Mouse (Mus musculus) gastrocnemius, postnatal 36 days (tissue): ENCODE measurements around the gene Slc39a11. TPM values are rescaled to one million over a fixed set of nuclear protein-coding genes. Genes with fewer than 3 reads are reported as not detected.

Experiments
- DNase-seq, 2 experiments: peaks; one replicate each; pipeline ENCODE4 v3.0.0; 2022
- intact Hi-C: fragments of 180-260 bp; cut with DNase I; formaldehyde crosslinking; loops from one replicate; pipeline ENCODE4 v1.15.1; 2025
- total RNA-seq, 2 experiments: library from RNA; stranded (reverse); gene quantifications; 2 replicates each; pipeline ENCODE4 v1.2.3; 2021

Gene Slc39a11
- total RNA-seq, 2 experiments from 2014 or later: 2.4 to 2.8 TPM

DNA sequence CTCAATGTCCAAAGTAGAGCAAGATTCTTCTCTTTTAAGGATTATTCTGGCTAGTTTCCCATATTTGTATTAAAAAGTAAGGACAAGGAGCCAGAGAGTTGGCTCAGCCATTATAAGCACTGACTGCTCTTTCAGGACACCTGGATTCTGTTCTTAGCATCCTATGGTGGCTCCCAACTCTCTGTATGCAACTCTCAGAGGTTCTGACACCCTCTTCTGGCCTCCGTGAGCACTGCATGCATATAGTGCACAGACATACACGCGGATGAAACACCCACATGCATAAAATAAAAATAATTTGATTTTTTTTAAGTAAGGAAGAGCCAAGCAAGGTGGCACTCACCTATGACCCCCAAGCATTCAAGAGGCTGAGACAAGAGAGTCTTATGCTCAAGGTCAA is 4.7 kb downstream of the Slc39a11 start:
- no peak for DNase-seq
- intact Hi-C loops: loop anchor here (5.0 kb wide), 1 partner anchor 37 kb away; the partner anchor contains the start of genes D11Wsu47e and Fam104a

DNA sequence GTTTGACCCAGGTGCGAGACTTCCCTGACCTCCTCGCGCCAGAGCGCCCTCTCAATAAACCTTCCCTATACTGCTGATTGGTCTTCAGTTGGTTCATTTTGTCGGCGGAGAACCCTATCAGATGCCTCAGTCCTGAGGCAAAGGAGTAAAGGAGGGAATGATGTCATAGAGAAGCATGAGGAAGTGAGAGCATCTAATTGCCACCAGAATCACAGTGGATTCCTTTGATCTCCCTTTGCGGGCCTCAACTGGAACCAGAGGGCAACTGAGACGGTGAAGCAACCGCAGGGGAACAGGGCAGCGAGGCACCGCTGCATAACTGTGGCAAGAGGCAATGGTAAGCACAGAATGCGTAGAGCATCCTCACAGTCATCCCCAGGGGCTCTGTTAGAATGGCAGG is 11.2 kb downstream of the Slc39a11 start:
- intact Hi-C loops: no loop called here
- no peak for DNase-seq

DNA sequence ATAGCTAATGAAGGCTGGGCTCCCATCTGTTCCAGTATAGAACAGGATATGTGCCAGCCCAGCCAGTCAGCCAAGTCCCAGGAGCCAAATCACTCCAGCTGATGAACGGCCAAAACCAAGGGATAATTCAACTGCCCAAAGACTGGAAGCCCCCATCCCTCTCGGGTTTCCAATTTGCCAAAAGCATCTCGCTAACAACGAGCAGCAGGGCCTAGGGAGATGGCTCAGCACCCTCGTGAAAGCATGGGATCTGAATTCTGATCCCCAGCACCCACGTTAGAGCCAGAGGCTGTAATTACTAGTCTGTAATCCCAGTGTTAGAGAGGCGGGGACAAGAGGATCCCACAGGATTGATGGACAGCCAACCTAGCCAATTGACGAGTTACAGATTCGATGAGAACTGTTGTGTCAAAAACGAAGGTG is 15.2 kb downstream of the Slc39a11 start:
- peak in 1 of 2 experiments; percentile 2 for DNase-seq
- intact Hi-C loops: no loop called here

DNA sequence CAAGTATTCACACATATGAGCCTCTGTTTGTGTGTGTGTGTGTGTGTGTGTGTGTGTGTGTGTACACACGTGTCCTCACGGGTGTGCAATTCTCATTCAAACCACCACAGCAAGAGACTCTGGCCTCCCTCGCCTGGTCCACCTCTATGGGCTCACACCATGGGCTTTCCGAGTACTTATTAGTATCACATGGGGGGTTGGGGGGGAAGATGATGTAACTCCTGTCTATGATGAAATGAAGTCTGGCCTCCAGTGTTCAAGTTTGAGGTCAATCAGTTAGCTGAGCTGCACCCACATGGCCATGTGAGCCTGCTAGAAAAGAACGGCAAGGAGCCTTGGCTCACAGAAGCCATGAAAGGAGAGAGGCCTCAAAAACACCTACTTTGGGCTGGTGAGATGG is 16.5 kb downstream of the Slc39a11 start:
- DNase-seq: no peak
- intact Hi-C loops: no loop called here

DNA sequence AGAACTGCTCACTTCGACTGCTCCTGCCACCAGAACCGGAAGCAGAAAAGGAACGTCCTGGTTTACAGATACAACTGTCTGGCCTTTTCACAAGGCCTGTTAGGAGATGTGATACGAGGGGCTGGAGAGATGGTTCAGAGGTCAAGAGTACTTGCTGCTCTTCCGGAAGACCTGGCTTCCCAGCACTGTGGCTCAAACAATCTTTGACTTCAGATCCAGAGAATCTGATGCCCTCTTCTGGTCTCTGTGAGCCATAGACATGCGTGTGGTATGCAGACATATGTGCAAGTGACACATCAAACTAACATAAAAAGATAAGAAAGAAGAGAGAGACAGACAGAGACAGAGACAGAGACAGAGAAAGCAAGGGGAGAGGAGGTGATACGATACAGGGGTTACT is 17.6 kb downstream of the Slc39a11 start:
- DNase-seq: no peak
- intact Hi-C loops: no loop called here

DNA sequence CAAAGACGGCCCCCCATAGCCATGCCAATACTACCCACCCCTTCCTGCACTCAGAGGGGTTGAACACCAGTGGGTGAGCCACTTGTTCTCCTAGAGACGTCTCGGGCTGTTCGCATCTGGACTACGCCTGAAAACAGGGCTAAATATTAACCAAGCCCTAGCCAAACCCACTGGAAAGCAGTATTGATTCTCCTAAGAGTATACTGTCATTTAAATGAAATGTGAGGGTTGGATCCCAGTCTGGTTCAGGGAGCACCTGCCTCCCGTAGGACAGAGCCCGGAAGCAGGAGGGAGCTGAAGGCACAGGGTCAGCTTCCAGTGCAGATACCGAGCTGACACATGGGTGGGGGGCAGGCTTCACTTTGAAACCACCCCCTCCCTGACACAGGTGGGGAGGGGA is 18.0 kb downstream of the Slc39a11 start:
- intact Hi-C loops: no loop called here
- DNase-seq: no peak

DNA sequence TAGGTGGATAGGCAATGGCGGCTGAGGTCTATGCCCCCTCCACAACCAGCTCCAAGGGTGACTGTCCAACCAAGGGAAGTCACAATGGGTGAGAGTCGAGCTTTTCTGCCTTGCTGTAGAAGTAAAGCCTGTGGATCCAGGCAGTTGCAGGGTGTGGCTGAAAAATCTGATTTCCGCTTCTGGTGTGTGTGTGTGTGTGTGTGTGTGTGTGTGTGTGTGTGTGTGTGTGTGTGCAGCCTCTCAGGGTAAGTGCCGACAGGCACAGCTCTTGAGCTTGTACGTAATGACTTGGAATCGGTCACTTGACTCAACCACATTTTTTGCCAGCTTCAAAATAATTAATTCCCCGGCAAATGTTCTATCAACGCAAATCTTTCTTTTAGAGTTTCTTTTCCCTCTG is 18.6 kb downstream of the Slc39a11 start:
- intact Hi-C loops: no loop called here
- no peak for DNase-seq

DNA sequence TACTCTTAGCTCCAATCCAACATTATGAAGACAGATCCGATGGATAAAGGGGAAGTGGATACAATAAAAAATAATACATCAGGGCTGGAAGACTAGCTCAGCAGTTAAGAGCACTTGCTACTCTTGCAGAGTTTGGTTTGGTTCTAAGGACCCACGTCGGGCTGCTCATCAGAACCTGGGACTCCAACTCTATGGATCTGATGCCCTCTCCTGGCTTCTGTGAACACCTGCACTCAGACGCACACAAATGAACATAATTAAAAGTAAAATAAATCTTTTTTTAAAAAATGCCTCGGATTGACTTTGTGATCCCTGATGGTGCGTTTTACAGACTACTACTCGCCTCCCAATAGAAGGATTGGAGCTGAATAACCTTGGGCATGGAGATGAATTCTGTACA is 19.2 kb downstream of the Slc39a11 start:
- no peak for DNase-seq
- intact Hi-C loops: no loop called here

DNA sequence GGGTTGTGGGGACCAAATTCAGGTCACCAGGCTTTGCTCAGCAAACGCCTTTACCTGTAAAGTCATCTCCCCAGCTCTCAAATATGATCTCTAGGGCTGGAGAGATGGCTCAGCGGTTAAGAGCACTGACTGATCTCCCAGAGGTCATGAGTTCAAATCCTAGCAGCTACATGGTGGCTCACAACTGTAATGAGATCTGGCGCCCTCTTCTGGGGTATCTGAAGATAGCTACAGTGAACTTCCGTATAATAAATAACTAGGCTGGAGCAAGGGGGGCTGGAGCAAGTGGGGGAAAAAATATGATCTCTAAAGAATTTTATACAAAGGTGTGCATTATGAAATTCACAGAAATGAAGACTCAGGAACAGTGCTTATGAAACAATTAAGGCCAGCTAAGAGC is 22.1 kb downstream of the Slc39a11 start:
- intact Hi-C loops: no loop called here
- DNase-seq: no peak

DNA sequence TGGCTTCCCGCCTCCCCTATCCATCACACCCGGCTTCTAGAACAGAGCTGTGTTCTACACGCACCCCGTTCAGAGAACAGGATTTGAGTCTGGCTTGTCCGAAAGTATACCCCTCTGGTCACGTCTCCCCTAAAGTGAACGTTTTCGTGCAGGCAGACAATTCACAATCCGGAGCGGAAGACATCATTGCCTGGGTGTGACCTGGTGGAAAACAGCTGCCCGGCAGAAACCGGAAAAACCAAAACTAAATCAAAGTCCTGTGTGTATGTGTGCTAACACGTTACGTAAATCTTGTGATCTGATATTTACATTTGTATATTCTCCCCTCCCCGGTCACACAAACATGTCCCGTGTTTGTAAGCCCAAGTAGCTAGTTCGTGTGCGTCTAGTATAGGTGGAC is 24.4 kb downstream of the Slc39a11 start:
- DNase-seq: no peak

DNA sequence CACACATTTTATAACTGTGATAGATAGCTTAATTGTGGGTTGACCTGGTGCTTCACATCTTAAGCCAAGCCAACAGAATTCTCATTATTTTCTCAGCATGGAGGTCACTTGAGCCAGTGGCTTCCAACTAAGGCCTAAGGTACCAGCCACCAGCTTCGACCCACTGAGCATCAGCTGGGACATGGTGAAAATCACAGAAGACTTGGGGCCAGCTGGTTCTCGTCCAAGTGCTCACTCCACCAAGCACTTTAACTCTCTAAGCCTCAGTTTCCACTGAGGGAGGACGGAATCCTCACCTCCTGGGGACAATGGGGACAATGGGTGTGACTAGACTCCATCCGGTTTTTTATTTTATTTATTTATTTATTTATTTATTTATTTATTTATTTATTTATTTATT is 27.9 kb downstream of the Slc39a11 start:
- intact Hi-C loops: loop anchor here (5.0 kb wide), 1 partner anchor 440 kb away; no protein-coding TSS in a partner anchor
- DNase-seq: no peak

More for the DNA sequence above, 24.4 kb downstream of the Slc39a11 start:
- intact Hi-C loops: no loop called here

DNA sequence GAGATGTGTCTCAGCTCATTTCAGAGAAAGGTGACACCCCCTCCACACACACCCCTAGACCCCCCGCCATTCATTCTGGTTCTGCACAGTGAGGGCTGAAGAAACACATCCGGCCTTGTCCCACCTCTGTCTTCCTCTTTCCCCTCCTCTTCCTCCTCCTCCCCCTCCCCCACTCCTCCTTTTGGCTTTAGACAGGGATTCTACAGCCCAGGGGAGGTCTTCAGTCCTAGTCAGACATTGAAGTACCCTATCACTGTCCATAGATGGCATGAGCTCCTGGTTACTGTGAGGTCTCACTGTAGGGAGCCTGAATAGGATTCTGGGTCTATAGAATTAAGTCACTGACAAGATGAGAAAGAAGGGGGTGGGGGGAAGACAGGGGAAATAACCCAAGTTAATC is 28.9 kb downstream of the Slc39a11 start:
- DNase-seq: no peak
- intact Hi-C loops: loop anchor here (5.0 kb wide), 1 partner anchor 439 kb away; no protein-coding TSS in a partner anchor

DNA sequence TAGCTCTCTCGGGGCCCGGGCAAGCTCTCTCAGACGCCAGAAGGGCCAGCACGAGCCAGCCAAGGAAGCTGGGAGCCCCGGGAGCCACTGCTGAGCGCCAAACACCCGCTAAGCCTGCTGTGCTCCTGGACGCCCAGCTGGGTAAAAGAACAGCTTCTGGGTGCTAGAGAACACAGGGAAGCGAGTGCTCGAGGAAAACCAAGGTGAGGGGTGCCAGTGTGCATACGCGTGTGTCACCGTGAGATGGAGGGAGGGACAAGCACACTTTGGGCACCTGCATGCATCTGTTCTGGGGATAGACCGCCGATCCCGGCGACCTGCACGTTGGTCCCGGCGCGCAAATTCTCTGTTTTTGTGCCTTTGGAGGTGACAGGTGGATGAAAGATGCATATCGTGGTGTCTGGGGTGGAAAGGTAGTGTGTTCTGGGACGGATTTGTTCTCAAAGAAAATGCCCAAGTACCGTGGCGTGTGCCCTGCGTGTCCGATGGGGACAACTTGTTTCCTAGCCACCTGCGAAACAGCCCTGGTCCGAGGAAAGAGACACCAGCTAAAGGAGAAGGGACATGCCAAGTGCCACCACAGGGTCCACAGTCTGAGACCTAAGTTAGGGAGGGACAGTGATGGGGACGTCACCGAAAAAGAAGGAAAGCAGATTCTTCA is 30.3 kb downstream of the Slc39a11 start:
- DNase-seq: no peak
- intact Hi-C loops: loop anchor here (2.0 to 10.0 kb wide), 3 partner anchors 115 to 437 kb away; no protein-coding TSS in a partner anchor

DNA sequence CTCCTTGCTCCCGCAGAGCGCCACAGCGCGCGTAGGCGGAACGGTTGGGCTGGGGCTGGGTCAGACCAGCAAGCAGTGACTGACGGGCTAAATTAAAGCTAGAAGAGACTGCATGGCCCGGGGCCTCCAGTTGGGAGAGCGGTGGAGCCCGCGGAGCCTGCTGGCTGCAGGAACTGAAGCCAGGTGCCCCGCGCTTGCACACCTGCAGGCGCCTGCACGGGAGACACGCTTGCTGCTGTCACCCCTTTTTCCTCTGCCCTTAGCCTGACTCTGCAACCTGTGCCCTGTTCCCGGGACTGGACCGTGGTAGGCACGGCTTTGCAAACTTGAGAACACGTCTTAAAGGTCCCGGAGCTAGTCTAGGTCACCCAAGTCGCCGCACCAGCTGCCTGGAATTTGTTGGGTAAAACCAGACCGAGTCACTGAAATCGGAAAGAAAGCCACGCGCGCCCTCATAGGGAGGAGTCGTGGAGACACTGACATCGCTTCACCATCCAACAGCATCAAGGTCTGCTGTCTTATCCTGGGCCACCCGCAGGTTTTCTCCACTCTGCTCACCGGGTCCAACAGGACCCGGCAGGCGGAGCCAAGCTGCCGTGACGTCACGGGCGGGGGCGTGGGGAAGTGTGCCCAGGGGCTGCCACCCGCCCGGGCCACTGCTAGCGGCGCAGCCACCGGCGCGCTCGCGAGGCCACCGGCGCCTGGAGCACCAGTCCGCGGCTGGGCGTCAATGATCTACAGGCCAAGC is 31.0 kb downstream of the Slc39a11 start, which contains the start of gene Sstr2:
Sstr2 (plus strand) TSS at position 671 of the 748 bp plus-strand sequence.
- DNase-seq: peak; percentile 14 to 21
- intact Hi-C loops: loop anchor here (2.0 to 10.0 kb wide), 2 partner anchors 114 to 324 kb away; no protein-coding TSS in a partner anchor

DNA sequence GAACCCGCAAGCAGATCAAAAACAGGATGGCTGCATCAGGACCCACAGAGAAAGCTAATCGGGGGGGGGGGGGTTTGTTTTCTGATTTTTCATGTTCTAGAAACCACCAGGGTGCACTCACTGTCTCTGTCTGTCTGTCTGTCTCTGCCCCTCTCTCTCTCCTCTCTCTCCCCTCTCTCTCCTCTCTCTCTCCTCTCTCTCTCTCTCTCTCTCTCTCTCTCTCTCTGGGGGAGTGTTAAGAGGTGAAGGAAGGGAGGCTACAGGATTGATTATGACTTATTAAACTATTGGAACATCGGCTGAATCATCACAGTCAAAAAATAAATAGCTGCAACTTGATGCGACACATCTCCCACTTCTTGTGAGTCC is 31.6 kb downstream of the Slc39a11 start:
- intact Hi-C loops: loop anchor here (2.0 to 10.0 kb wide), 2 partner anchors 113 to 323 kb away; no protein-coding TSS in a partner anchor
- DNase-seq: no peak

DNA sequence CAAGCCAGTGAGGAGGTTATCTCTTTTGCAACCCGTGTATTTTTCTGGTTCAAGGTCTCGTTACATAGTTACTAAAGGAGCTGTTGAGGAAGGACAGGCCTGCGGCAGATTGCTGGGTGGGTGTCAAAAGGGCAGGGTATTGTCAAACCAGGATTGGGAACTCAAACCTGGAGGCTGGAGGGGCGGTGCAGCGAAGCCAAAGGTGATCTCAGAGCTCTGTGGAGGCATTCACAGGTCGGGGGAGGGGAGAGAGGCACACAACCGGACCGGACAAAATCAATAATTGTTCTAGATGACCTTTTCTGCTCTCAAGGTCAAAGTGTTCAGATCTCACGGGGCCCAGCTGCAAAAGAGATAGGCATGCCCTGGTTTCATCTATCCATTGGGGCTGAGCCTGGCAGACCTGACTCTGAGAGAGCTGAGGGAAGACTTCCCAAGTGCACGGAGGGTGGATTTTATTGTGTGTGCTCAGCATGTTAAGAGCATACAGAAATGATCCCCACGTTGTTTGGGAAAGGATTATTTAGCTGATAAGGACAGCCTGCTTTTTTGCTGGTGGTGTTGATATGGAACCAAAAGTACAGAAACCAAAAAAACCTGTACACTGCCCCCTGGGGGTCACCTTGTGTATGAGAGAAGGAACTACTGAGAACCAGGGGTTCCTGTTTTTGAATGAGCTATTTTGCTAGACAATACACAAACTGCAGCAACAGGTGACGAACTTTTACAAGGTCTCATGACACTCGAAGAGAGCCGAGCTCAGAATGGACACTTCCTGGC is 32.6 kb downstream of the Slc39a11 start:
- DNase-seq: peak in 1 of 2 experiments; percentile 25

DNA sequence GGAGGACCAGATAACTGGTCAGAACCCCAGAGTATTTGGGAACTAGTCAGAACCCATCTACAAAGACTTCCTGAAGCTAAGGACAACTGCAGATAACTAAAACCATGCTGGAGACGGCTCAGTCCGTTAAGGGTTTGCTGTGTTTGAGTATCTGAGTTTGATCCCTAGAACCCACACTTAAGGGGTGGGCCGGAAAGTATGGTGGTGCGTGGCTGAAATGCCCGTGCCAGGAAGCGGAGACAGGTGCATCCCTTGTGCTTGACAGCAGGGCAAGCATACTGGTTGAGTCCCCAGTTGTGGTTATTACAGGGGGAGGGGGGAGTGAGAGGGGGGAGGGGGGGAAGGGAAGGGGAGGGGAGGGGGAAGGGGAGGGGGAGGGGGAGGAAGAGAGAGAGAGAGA is 35.4 kb downstream of the Slc39a11 start:
- intact Hi-C loops: loop anchor here (5.0 to 10.0 kb wide), 2 partner anchors 110 to 437 kb away; no protein-coding TSS in a partner anchor
- no peak for DNase-seq

More for the DNA sequence above, 32.6 kb downstream of the Slc39a11 start:
- intact Hi-C loops: loop anchor here (10.0 kb wide), 1 partner anchor 113 kb away; no protein-coding TSS in a partner anchor

DNA sequence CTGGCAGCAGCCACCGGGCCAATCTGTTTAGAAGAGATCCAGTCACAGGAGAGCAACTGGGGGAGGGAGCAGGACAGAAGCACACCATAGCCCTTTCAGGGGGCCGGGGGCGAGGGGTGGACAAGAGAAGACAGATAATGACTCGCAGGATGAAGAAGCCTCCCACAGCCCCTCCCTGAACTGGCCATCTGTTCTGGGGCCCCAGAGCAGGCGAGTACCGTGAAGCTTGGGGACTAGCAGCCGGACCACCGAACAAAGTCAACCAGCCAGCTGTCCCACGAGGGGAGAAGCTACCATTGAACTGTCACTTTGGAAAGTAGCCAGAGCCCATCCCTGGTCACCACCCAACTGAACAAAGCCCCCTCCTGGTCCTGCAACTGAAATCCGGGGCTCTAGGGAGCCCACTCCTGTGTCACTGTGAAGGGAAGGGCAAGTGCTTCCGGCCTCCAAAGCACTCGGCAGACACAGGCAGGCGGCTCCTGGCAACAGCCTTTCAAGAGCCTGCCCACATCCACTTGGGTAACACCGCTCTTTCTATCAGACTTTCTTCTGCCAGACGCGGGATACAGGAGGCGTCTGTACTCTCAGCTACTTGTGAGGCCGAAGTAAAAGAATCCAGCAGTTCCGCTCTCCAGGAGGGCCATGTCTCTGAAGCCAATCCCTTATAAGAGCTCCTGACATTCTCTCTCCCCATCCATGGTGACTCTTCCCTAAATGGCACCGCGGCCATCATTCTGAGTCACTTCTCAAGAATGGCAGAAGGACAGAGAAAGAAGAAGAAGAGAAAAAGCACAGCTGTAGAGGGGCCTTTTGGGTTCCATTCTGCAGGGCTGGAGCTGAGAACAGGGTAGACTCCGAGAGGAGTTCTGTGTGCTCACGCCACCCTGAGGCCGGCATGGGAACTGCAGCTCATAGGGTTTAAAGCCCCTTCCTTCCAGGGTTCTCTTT is 37.9 kb downstream of the Slc39a11 start:
- intact Hi-C loops: loop anchor here (5.0 to 10.0 kb wide), 2 partner anchors 107 to 435 kb away; no protein-coding TSS in a partner anchor
- DNase-seq: peak; percentile 29 to 40

DNA sequence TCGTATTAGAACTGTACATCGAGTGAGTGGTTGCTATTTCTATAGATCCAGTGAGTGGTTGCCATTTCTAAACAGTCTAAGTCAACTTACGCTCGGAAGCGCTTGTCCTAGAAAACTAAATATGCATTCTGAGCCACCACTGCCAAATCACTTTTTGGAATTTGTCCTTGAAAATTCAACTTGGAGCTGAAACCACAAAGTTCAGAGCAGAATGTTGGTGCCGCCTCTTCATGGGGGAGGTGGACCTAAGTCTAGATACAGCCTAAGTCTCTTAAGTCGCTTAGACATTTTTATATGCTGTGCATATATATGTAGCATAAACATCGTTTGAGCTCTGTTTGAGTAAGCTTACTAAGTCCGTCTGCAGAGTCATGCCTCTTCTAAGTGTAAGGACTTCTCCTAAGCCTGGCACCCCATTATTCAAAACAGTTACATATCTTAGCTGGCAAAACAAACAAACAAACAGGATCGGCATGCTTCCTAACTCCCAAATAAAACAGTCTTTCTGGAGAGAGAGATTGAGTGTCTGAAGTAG is 38.7 kb downstream of the Slc39a11 start:
- DNase-seq: no peak
- intact Hi-C loops: loop anchor here (5.0 to 10.0 kb wide), 2 partner anchors 106 to 434 kb away; no protein-coding TSS in a partner anchor
